Comparison of ENCODE assay signal across 18 mouse cellular contexts in genomic region chr3:97869730-97870129, GRCm38 (mm10). TPM values are rescaled to one million over a fixed set of nuclear protein-coding genes. Genes with fewer than 3 reads are reported as not detected.
A peak's percentile ranks its signal among the peaks of the same experiment; 100 is the strongest.
DNase-seq lines count a peak whose midpoint lies in the region; ATAC-seq lines count a peak whose summit lies in the region.
"Had no signal": no experiment of that assay in that cellular context is flagged by ENCODE, and none has a peak within 500 bp of the region (broad histone marks: within the 10 kb centered on the region; RNA-seq: fewer than 3 reads in every experiment).

No protein-coding gene starts in this region.

- peak overlapping the region; percentile 96 for H3K27ac ChIP-seq in heart, embryonic 15.5 days
- no peak overlapping the region for H3K27ac ChIP-seq in hindbrain, embryonic 14.5 days
- H3K27ac ChIP-seq: embryonic facial prominence, embryonic 13.5 days; limb, embryonic 15.5 days; midbrain, embryonic 15.5 days; neural tube, embryonic 15.5 days had no signal

- H3K9ac ChIP-seq in heart, embryonic 15.5 days = no peak overlapping the region
- no peak overlapping the region for H3K9ac ChIP-seq in hindbrain, embryonic 14.5 days
- H3K9ac ChIP-seq: embryonic facial prominence, embryonic 13.5 days; limb, embryonic 15.5 days; midbrain, embryonic 15.5 days; neural tube, embryonic 15.5 days had no signal

- ATAC-seq in heart, embryonic 15.5 days (replicated peaks; ENCODE audit: insufficient number of reproducible peaks, insufficient read depth, low FRiP score, low read depth) = peak; percentile 63
- ATAC-seq in hindbrain, embryonic 14.5 days (ENCODE audit: low FRiP score) = no peak
- ATAC-seq in activated CD4-positive, CD25-positive, alpha-beta regulatory T cell, adult 4 months = no peak
- ATAC-seq: forebrain, embryonic 16.5 days; lung, postnatal 0 days; midbrain, embryonic 15.5 days had no signal

- no peaks in the 10 kb centered on the region; the same call in 1 of the 2 replicates for H3K27me3 ChIP-seq in heart, embryonic 15.5 days
- H3K27me3 ChIP-seq in hindbrain, embryonic 14.5 days (ENCODE audit: control insufficient read depth, insufficient read depth, low read length) = peaks cover 15% of the 10 kb centered on the region

- 0 out of 2 replicates have a peak overlapping the region, but pooled peaks have one; percentile 13 for H3K4me3 ChIP-seq in heart, embryonic 15.5 days
- H3K4me3 ChIP-seq in hindbrain, embryonic 14.5 days (replicated peaks; ENCODE audit: low read length) = no peak overlapping the region
- H3K4me3 ChIP-seq: embryonic facial prominence, embryonic 13.5 days; limb, embryonic 15.5 days; midbrain, embryonic 15.5 days; neural tube, embryonic 15.5 days had no signal

- DNase-seq in gastrocnemius, postnatal 14 days = peak; percentile 13
- peak; percentile 48 for DNase-seq in heart, adult 8-10 months (ENCODE audit: low spot score)
- DNase-seq in skeletal muscle tissue, adult 2 months (ENCODE audit: low read depth, low spot score) = peak; percentile 81
- no peak for DNase-seq in hindbrain, embryonic 14.5 days (ENCODE audit: low spot score)
- no peak for DNase-seq in right cerebral cortex, postnatal 36 days (ENCODE audit: low spot score in 2 of 2)
- DNase-seq: adrenal gland, postnatal 14 days; cerebellum, adult 9-11 months; kidney, adult 8-10 months; kidney, postnatal 36 days; right cerebral cortex, postnatal 14 days had no signal

- peak overlapping the region; percentile 80 for H3K4me2 ChIP-seq in heart, embryonic 15.5 days
- H3K4me2 ChIP-seq in hindbrain, embryonic 14.5 days (replicated peaks) = no peak overlapping the region
- H3K4me2 ChIP-seq: embryonic facial prominence, embryonic 13.5 days; limb, embryonic 15.5 days; midbrain, embryonic 15.5 days; neural tube, embryonic 15.5 days had no signal

- H3K9me3 ChIP-seq in heart, embryonic 15.5 days (replicated peaks) = no peaks in the 10 kb centered on the region
- no peaks in the 10 kb centered on the region for H3K9me3 ChIP-seq in hindbrain, embryonic 14.5 days (ENCODE audit: control insufficient read depth, low read length)
- H3K9me3 ChIP-seq: embryonic facial prominence, embryonic 13.5 days; limb, embryonic 15.5 days; midbrain, embryonic 15.5 days; neural tube, embryonic 15.5 days had no signal

- H3K4me1 ChIP-seq in heart, embryonic 15.5 days (replicated peaks) = peaks cover 24% of the 10 kb centered on the region
- peaks cover 2% of the 10 kb centered on the region; the same call in 1 of the 2 replicates for H3K4me1 ChIP-seq in hindbrain, embryonic 14.5 days (replicated peaks; ENCODE audit: control insufficient read depth, insufficient read depth, low read length)

- intact Hi-C loops in gastrocnemius, postnatal 14 days (cut with DNase I; ENCODE audit: low total_unique reads) = loop anchor here (5.0 to 10.0 kb wide), 2 partner anchors 32 to 95 kb away; no protein-coding TSS in a partner anchor

- no peaks in the 10 kb centered on the region for H3K36me3 ChIP-seq in heart, embryonic 15.5 days
- H3K36me3 ChIP-seq in hindbrain, embryonic 14.5 days (replicated peaks; ENCODE audit: control insufficient read depth, insufficient read depth) = no peaks in the 10 kb centered on the region
- H3K36me3 ChIP-seq: embryonic facial prominence, embryonic 13.5 days; limb, embryonic 15.5 days; midbrain, embryonic 15.5 days; neural tube, embryonic 15.5 days had no signal

- WGBS in heart, embryonic 15.5 days = 40% methylated on average over 4 of the region's 4 CpGs
- 82% methylated on average over 4 of the region's 4 CpGs for WGBS in hindbrain, embryonic 14.5 days

RNA-seq across cellular contexts. Expression of gene Pde4dip, which starts 18.8 kb away (rescaled TPM):
- 1,000 to 10,000 TPM; 1,779 to 1,961 TPM for total RNA-seq in gastrocnemius, postnatal 14 days (2021)
- 1,000 to 10,000 TPM; 1,836 to 2,320 (median 2,004) TPM for total RNA-seq in heart, adult 8-10 months (2022)
- 93.0 and 99.0 TPM in 2 replicates for polyA plus RNA-seq in heart, embryonic 15.5 days (2015; fragmentation: Nextera tagmentation; extraction: Ambion mirVana)
- polyA plus RNA-seq in hindbrain, embryonic 14.5 days (2014; fragmentation: Nextera tagmentation; extraction: Ambion mirVana) = 76.6 and 84.5 TPM in 2 replicates
- 10 to 100 TPM in 1 of 2 experiments, 1 to 10 TPM in 1; 8.0 to 10.8 TPM for polyA plus RNA-seq in activated CD4-positive, CD25-positive, alpha-beta regulatory T cell, adult 4 months (2017; shearing (Covaris generic))

RNA-seq across cellular contexts. Expression of gene Sec22b, which starts 31.3 kb away (rescaled TPM):
- 10 to 100 TPM; 30.6 to 31.4 TPM for total RNA-seq in gastrocnemius, postnatal 14 days (2021)
- total RNA-seq in heart, adult 8-10 months (2022) = 10 to 100 TPM; 43.2 to 56.8 (median 53.3) TPM
- 98.1 and 118 TPM in 2 replicates for polyA plus RNA-seq in heart, embryonic 15.5 days (2015; fragmentation: Nextera tagmentation; extraction: Ambion mirVana)
- polyA plus RNA-seq in hindbrain, embryonic 14.5 days (2014; fragmentation: Nextera tagmentation; extraction: Ambion mirVana) = 110 and 111 TPM in 2 replicates
- polyA plus RNA-seq in activated CD4-positive, CD25-positive, alpha-beta regulatory T cell, adult 4 months (2017; shearing (Covaris generic)) = 10 to 100 TPM; 73.7 to 77.3 TPM

Comparison
In these comparisons a context has a peak if more than half of its experiments do, and no peak if none do; other contexts are left out.
1. DNase-seq: peak in gastrocnemius, postnatal 14 days (single experiment), heart, adult 8-10 months (single experiment) and skeletal muscle tissue, adult 2 months (single experiment); none in hindbrain, embryonic 14.5 days (single experiment) and right cerebral cortex, postnatal 36 days (0 of 2).